Mouse (Mus musculus) urinary bladder, postnatal 10 days (tissue): ENCODE results near the gene Amy2a4.
"Not testable (repeated sequence)": the region's sequence is repeated elsewhere in the genome, so short reads cannot be mapped to it uniquely, and the experiment has no call there.

Experiments used
- DNase-seq: peaks from one replicate; pipeline ENCODE4 v3.0.0; 2022; ENCODE audit warnings: low spot score

Gene Amy2a4

GRCm38 (mm10) chr3:113291349-113291748, at the start of gene Amy2a4:
Gene Amy2a4 (minus strand): TSS chr3:113291449.
- DNase-seq = not testable (repeated sequence)

DNA sequence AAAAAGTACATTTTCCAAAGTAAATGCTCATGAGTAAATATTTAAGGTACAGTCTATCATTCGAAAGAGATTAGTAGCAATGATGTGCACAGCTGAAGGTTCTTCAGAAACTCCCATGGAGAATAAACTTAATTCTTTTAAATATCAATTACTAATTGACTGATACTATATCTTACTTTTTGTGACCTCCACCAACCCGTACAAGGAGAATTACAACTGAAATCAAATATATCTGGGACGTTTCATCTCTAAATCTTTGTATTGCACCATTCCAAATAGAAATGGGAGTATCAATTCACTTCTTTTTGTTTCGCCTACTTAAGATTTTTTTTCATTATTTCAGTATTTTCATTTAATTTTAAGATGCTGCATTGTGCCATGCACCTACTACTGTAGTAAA, 32.7 kb upstream of the Amy2a4 start, which contains the start of gene Amy2a3:
Gene Amy2a3, minus strand, starts transcription at position 101 of the 400 bp plus-strand sequence.
- not testable (repeated sequence) for DNase-seq

- not testable (repeated sequence) for DNase-seq
Observed at GRCm38 (mm10) chr3:113312937-113313336, 21.7 kb upstream of the Amy2a4 start.

GRCm38 (mm10) chr3:113280285-113280684, 11.0 kb downstream of the Amy2a4 start:
- not testable (repeated sequence) for DNase-seq

DNA sequence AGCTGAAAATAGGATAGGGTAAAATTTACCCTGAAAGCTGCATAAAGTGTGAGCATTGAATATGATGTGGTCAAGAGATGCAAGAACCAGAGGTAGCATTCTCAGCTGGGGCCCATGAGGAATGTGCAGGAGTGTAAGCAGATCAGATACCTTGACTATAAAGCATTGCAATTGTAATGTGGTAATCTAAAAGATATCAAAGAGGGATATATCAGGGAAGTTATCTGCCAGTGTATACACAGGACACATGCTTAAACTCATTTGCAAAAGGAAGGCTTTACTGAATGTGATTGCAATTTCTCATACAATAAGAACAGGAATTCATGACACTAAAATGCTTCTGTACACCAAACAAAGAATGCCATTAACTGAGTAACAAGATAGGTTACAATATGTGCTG, 11.7 kb downstream of the Amy2a4 start:
- DNase-seq = not testable (repeated sequence)

GRCm38 (mm10) chr3:113258737-113259136, 32.5 kb downstream of the Amy2a4 start, which contains the start of gene Amy2a5:
Gene Amy2a5 (minus strand): TSS chr3:113258837.
- not testable (repeated sequence) for DNase-seq
